Mouse (Mus musculus): ENCODE measurements around the gene Ppp1r12b.
"Not testable (repeated sequence)": the region's sequence is repeated elsewhere in the genome, so short reads cannot be mapped to it uniquely, and the experiment has no call there.

Gene Ppp1r12b

DNA sequence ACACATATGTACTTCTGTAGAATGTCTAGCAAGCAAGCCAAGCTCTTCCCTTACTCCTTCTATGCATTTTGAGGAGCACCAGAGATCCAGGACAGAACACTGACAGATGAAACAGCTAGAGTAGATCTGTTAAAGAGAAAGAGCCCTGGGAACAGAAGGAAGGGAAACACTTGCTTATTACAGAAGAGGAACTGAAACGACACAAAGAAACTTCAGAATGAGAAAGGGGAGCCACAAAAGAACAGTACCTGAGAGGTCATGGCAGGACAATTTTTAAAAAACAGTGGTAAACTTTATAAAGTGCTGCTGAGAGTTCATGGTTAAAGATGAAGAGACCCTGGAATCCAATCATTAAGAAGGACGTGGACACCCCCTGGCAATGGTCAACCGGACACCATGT, 105.4 kb downstream of the Ppp1r12b start:
- DNase-seq (ENCODE audit: low read depth) = no peak

DNA sequence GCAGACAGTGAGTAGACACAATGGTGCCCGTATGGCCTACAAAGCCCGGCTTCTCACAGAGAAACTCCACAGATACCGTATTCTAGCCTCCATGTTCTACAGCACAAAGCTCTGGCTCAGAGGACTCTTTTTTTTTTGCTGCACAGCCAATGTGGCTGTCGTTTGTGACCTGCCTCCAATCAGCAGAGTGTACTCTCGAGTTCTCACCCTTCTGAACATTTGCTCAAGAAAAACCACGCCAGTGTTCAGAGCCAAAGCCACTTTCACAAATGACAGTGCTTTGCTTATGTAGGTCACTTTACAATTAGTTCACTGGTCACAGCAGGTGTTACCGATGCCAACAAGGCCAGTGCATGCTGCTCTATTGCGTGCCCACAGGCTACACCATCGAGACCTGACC, 107.9 kb downstream of the Ppp1r12b start:
- DNase-seq (ENCODE audit: low read depth) = no peak

DNA sequence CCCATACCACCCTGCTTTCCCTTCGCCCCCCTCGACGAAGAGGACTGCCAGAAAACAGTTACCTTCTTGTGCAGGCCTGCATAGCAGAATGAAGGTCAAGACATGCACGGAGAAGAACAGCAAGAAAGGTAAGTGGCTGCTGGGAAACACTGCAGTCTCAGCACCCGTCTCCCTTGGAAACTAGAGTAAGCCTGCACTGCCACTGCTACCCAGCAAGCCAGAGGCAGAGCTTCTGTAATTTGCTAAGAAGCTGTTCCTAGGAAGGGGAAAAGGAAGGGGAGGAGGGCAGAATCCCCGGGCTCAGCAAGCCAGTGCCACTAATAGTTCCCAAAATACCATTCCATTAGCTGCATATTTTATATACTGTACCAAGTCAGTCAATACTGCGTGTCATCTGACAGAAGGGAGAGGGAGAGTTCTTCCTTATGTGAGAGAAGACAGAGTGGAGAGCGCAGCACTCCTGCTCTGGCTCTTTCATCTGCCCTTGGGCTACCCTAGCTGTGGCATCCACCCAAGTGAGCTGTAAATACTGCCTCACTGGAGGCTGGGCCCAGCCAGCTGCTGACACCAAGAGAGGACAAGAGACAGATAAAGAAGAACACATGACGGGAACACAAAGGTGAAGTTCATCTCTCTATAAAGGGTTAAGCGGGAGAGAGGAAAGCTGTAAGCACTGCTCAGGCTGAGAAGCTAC, 109.3 kb downstream of the Ppp1r12b start:
- DNase-seq (ENCODE audit: low read depth) = no peak

DNA sequence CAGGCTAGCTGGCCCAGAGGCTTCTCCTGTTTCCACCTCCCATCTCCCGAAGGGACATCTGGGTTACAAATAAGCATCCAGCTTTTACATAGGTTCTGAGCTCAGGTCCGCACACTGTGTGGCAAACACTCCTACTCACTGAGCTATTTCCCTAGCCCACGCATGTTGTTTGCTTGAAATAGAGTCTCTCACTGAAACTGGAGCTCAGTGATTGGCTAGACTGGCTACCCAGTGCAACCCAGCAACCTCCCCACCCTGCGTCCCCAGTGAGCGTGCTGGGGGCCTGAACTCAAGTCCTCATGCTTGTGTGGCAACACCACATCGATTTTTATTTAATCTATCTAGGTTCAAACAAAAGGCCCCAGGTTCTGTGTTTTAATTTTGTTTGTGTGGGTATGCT, 112.4 kb downstream of the Ppp1r12b start:
- DNase-seq (ENCODE audit: low read depth) = no peak

DNA sequence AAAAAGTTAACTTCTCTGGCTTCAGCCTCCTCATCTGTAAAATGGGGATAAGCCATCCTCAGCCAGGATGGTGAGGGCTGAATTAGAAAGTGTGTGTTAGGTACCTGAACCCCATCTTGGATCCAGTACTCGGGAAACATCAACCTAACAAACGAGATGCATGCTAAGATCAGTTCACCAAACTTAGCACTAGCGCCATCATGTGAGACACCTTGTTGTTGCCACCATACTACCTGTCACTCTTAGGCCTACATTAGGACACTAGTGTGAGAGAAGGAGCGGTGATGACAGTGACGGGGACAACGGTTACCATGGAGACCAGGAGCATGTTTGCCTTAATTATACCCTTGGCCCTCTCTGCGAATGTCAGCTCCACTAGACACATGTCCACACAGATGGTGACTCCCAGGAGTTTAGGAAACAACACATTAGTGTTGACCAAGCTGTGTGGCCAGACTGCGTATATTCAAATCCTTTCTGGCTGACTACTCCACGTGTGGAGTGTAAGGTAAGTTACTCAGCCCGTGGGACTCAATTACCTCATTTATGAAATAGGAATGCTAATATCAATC, 118.7 kb downstream of the Ppp1r12b start:
- no peak for DNase-seq (ENCODE audit: low read depth)

DNA sequence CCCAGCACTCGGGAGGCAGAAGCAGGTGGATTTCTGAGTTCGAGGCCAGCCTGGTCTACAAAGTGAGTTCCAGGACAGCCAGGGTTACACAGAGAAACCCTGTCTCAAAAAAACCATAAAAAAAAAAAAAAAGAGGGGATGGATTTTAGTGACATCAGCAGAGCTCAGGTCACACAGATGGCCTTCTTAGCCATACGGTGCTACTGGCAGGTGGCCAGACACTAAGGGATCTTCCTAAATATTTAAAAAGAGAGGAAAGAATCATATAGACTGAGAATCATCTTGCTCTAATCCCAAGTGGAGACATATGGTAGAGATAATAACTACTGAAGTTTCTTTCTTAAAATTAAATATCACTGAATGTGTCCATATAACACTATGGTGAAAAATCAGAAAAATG, 124.9 kb downstream of the Ppp1r12b start:
- not testable (repeated sequence) for DNase-seq (ENCODE audit: low read depth)

DNA sequence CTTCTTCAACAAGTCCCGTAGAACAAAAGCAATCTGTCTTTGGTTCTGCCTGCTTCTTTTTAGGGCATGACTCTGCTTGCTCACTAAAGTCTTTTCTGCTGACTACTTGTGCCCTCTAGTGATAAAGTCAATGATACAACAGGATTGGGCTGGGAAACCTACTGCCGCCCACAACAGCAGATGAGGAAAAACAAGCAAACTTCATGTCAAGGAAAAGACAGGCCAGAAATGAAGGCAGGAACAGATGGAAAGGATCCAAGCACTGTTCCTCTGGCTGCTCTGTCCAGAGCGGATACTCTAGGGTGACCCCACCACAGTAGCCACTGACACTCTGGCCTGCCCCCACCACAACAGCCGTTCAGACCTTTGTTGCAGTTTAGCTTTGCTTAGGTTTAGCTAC, 126.1 kb downstream of the Ppp1r12b start:
- no peak for DNase-seq (ENCODE audit: low read depth)

DNA sequence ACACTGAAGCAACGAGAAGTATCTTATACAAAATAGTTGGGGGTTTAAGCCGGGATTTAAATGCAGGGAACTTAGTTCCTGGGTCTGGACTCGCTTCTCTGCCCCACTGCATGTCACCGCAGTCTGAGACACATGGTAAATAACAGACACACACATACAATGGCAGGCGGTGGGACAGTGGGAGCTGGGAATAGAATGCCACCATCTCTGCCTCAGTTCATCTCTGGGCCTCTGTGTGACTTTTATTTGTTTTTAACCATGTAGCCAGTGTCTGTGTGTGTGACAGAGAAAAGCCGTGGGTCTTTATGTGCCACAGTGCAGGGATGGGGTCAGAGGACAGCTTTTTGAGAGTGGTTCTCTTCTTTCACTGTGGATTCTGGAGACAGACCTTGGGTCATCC, 130.8 kb downstream of the Ppp1r12b start:
- no peak for DNase-seq (ENCODE audit: low read depth)

DNA sequence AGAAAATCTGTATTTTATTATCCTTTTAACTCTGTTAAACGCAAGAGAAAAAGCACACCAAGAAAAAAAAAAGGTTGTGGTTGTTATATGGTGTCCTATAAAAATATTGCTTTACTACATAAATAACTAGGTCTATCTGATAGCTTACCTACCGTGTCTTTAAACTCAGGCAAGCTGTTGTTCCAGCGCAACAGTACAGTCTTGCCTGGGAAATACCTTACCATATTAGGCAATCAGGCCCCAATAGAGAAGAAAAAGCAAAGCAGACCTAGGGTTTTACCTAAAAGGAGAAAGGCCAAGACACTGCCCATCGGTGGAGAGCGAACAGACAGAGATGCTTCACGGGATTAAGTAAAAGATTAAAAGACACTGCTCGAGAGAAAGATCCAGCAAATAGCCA, 131.9 kb downstream of the Ppp1r12b start:
- no peak for DNase-seq (ENCODE audit: low read depth)

DNA sequence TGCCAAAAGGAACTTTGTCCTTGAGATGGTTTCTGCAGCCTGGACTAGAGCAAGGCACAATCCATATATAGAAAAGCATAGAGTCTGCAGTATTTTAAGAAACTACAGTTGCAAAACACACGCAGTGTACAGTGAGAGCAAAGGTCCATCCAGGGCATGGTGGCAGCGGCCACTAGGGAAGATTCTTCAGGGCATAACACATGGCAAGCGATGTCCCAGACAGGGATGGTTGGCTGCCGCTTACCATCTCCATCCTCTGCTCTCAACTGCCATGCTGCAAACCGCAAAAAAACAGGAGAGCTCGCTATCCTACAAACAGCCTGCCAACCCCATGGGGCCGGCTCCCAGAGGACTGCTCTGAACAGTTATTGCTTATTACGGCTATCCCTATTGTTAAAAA, 132.4 kb downstream of the Ppp1r12b start:
- DNase-seq (ENCODE audit: low read depth) = no peak

DNA sequence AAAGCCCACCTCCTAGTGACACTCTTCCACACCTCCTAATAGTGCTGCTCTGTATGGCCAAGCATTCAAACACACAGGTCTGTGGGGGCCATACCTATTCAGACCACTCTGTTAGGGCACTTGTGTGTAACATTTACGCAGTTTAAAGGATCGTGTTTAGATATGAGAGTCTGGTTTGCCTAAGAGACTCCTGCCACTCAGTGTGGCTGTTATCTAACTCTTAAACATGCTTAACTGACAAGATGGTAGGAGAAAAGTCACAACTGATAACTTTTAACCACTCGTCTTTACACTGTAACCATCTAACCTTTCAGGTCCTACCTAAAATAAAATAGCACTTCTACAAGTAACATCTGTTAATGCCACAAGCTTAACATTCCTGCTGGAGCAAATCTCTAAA, 134.9 kb downstream of the Ppp1r12b start:
- DNase-seq (ENCODE audit: low read depth) = no peak

DNA sequence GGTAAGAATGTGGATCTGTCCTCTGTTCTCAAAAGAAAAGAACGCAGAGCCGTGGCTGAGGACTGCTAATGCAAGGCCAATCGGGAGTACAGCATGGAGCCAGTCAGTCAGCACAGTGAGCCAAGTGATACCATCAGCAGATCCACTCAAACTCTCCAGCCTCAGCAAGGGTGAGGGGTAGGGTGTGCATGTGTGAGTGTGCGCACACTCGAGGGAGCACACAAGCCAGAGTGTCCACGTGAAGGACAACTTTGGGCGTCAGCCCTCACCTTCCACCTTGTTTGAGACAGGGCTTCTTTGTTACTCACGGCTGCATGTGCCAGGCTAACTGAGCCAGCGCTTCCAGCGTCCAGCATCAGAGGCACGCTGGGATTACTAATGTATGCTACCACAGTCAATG, 136.5 kb downstream of the Ppp1r12b start:
- no peak for DNase-seq (ENCODE audit: low read depth)

DNA sequence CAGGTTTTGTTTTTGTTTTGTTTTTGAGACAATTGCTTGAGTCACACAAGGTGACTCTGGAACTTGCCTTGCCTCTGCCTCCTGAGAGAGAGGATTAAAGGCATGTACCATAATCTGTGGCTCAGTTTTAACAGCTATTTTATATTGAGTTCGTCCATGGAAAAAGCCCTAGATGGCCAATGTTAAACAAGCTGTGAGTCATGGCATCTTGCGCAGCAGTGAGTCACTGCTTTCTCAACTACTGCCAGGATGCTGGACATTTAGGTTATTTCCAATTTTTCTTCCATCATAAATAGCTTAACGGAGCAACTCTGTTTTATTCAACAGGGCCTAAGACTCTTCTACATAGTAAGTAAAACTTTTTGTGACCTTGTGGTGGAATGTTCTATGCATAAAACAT, 137.0 kb downstream of the Ppp1r12b start:
- DNase-seq (ENCODE audit: low read depth) = no peak

DNA sequence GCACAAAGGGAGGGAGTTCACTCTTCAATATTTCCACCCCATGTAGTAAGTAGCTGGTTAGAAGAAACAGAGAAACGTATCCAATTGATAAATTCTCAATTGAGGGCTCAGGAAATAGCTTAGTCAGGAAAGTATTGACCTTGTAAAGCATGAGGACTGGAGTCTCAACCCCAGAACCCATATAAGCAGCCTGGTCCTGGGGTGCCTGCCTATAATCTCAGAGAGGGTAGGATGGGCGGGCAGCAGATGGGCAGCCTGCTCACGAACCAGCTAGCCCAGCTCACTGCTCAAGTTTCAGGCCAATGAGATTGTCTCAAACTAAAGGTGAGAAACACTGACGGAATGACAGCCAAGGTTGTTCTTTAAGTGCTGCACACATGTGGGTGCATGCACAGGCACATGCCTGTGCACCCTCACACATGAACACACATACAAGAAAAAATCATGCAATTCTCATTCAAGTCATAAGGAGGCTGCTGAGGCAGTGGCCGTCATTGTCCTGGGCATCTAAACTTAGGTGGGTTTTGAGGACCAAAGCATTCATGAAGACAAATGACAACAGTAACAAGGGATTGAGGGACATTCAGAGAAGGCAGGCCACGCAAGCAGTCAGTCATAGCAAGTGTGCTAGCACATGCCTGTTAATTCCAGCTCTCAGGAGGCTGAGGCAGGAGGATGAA, 137.7 kb downstream of the Ppp1r12b start:
- DNase-seq (ENCODE audit: low read depth) = no peak

DNA sequence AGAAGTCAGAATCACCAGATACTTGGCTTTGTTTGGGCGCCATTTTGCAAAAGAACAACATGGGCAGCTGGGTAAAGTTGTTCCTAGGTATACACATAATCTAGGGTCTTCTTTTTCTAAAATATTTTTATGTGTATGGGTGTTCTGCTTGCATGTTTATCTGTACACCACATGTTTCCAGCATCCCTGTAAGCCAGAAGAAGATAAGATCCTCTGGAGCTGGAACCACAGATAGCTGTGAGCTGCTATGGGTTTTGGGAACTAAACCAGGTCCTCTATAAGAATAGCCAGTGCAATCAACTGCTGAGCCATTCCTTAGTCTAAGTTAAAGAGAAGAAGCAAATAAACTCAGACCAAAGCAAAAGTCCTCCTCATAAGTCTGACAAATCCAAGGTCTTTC, 138.6 kb downstream of the Ppp1r12b start:
- no peak for DNase-seq (ENCODE audit: low read depth)

DNA sequence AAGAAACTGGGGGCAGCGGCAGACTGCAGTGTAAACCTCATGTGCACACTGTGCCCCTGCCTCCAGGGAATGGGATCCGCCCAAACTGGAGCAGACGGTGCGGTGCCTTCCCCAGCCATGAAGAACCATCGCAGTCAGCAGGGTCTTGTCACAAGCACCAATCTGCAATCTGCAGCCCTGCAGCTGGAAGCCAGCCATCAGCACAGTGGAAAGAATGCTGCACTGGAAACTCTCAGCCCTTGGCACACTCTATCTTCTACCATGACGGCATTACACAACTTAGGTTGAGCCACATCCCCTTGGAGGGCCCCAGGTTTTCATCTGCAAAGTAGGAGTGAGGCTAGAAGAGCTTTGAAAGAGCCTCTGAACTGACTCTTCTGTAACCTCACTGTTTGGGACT, 139.1 kb downstream of the Ppp1r12b start:
- DNase-seq (ENCODE audit: low read depth) = no peak

DNA sequence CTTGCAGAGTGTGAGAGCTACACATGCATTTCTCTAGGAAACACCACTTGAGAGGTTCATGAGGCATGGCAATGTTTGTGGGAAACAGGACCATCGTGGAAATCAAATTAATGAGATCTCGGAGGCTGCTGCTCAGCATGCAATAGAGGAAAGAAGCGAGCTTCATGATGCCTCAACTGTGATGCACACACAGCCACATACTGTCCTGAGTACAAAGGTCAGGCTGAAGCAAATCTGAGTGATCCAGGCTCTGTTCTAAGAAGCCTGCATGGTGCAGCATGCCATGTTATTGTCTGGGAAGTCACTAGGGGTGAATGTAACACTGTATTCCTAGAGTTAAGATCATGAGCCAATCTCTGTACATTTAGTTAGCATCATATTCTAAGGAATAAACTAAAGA, 140.0 kb downstream of the Ppp1r12b start:
- DNase-seq (ENCODE audit: low read depth) = no peak

DNA sequence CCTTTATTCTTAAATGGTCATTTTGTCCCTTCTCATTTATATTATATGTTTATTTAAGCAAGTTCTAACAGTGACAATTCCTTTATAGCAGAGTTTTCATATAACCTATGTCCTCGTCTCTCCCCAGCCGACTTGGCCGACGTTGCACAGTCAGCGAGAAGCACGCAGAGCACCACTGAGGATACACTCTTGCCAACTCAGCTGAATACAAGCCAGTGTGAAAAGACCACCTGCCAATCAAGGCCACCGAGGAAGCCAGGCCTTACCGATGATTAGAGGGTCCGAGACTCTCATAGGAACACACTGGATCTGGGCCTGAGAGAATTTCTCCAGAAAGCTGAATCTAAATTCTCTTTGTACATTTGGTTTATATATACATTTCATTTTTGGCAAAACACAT, 150.3 kb downstream of the Ppp1r12b start:
- no peak for DNase-seq (ENCODE audit: low read depth)

DNA sequence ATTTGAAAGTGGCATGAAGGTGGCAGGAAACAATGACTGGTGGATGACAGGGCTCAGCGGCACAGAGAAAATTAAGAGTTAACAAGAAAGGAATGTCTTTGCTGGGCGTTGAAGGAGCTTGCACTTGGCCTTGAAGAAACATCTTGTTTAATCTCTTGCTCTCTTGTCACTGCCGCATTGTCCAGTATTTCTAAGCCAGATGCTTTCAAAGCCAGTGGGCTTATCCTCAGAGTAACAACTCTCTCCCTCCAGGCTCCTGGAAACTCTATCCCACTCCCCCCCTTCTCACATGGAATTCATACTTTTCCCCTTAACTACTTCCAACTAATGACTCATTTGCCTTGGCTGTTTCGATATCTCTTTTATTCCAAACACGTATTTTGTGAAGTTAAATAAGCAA, 151.4 kb downstream of the Ppp1r12b start:
- DNase-seq (ENCODE audit: low read depth) = no peak

DNA sequence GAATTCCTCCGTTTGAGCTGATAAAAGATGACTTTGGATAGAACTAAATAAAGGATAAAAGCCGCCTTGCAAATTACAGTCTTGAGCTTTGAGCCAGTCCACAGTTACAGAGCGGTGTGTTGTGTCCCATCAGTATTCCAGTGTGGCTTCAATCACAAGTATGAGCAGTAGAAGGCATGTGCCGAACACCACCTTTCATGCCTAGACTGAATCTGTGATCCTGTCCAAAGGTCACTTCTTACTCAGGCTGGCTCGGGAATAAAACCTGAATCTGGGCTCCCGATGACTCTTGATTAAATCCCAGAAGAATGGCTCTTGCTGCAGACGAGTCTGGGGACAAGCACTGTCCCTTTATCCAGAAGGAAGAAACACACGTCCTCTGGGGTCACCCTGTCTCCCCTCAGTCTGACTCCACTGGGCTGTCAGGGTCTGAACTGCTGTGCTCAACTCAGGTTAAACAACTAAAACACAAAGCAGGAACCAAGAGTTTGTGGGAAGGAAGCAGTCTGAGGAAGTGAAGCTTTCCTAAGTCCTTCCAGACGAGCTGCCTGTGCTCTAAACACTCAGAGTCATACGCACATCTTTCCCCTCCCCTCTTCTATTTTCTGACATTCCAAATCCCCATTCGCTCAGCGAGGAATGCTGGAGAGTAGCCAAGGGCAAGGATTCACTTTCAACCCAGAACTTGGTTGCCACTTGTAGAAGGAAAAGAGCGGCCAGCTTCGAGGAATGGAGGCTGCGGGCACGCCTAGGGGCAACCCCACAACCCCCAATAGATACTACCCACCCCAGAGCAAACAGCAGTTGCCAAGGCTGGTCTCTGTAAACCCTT, 152.2 kb downstream of the Ppp1r12b start:
- no peak for DNase-seq (ENCODE audit: low read depth)

DNA sequence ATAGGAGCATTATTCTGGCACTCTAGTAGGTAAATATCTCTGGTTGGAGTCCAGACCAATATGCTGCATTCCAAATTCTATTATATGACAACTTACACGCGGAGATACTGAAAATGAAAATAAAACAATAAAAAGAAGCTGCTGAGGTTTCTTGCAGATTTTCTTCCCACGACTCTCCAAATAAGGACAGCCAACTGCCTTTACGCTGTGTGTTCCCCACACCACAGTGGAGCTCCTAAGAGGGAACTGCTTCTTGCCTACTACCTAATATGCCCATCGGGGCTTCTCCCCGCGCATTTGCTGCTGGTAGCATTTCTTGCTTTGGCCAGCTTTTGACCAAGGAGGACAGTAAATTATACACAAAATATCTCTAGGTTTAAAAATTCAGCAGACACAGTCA, 154.0 kb downstream of the Ppp1r12b start:
- DNase-seq (ENCODE audit: low read depth) = no peak

DNA sequence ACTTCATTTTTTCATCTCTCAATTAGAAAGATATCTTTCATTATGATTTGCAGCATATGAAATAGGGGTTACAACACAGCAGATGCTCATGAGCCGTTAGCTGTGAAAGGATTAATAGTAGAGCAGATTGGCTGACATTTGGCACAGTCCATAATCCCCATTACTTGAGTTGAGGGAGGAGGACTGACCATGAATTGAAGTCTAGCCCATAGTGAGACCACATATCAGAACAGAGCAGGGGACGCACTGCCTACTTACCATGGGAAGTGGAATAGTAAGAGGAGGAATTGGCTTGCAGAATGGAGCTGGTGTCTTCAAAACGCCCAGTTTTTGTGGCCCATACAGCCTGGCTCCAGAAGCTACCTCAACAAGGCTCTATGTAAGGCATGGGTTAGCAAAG, 159.2 kb downstream of the Ppp1r12b start:
- no peak for DNase-seq (ENCODE audit: low read depth)

DNA sequence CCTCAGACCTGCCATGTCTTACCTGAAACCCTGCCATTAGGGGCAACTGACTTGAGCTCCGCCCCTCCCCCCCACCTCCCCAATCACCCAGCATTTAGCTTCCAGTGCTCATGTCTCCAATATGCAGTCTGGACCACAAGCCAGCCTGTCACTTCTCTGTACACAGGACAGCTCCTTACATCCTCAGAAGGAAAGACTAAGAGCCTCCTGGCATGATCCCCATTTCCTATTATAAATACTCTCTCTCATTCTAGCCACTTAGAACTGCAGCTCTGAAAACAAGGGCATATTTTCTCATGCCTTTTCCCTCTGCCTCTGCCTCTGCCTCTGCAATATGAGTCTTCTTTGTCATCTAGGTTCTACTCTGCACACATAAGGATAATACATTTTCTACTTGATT, 159.7 kb downstream of the Ppp1r12b start:
- DNase-seq (ENCODE audit: low read depth) = no peak

Measured in induced T-regulatory cell, adult 2 months (primary cell).